Mouse (Mus musculus) gastrocnemius, postnatal 14 days (tissue): ENCODE results near the gene Dpm1. TPM values are rescaled to one million over a fixed set of nuclear protein-coding genes. Genes with fewer than 3 reads are reported as not detected.
A peak's percentile ranks its signal among the peaks of the same experiment; 100 is the strongest.

Source experiments
- DNase-seq: peaks from one replicate; pipeline ENCODE4 v3.0.0; 2021; ENCODE audit warnings: mixed read lengths
- intact Hi-C: fragments of 180-260 bp; cut with DNase I; formaldehyde crosslinking; loops from one replicate; pipeline ENCODE4 v1.15.1; 2025; ENCODE audit warnings: low total_unique reads
- long read RNA-seq, 2 experiments: library from polyadenylated mRNA; stranded (forward); transcript quantifications; one replicate each; pipeline ENCODE4 v2.0.0; 2021
- total RNA-seq, 2 experiments: library from RNA; stranded (reverse); gene quantifications; 2 replicates each; pipeline ENCODE4 v1.2.3; 2021

Dpm1 gene
- total RNA-seq = 10 to 100 TPM; 51.4 to 52.3 TPM
- long read RNA-seq, experiment 1, full-length matches to known transcripts = 43 of 50 reads
- long read RNA-seq, experiment 1, partial matches to known transcripts = 5 of 50 reads
- long read RNA-seq, experiment 1, other reads (novel, unspliced or antisense) = 2 of 50 reads
- long read RNA-seq, experiment 2, transcript Dpm1-209 (9 exons, 2,293 nt) = major isoform, 26 of 42 reads
- long read RNA-seq, experiment 2, transcript Dpm1-204 (7 exons, 630 nt) = minor isoform, 6 of 42 reads
- long read RNA-seq, experiment 2, partial matches to known transcripts = 7 of 42 reads
- long read RNA-seq, experiment 2, other reads (novel, unspliced or antisense) = 3 of 42 reads

DNA sequence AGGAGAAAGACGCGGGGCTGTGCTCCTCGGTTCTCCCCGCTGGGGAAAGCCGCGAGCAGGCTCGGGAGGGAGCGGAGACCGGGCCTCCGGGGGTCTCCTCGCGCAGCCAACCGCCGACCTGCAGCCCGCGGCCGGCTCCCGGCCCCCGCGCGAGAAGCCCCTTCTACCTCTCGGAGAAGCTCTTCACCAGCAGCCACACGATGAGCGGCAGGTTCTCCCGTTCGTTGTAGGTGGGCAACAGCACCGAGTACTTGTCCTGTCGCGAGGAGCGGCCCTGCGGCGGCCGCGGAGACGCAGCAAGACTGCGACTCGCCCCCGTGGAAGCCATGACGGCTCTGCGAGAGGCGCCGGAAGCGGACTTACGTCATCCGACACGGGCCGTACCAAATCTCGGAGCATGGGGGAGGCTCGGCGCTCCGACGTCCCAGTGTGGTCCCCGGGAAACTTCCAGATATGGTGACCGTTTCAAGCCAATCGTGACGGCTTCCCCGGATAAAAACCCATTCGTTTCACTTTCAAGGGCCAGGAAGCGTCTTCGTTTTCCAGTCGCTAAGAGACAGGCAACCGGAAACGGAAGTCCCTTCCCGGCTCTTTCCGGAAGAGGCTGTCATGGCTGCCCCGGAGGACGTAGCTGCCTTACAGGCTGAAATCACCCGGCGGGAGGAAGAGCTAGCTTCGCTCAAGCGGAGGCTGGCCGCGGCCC is at the start of gene Dpm1, which contains the start of the genes Gm20716 and Mocs3:
TSS of gene Dpm1 (minus strand) at position 566 of the 703 bp plus-strand sequence.
TSS of gene Gm20716 (minus strand) at position 339 of the 703 bp plus-strand sequence.
TSS of gene Mocs3 (plus strand) at position 597 of the 703 bp plus-strand sequence.
- intact Hi-C loops = no loop called here

DNA sequence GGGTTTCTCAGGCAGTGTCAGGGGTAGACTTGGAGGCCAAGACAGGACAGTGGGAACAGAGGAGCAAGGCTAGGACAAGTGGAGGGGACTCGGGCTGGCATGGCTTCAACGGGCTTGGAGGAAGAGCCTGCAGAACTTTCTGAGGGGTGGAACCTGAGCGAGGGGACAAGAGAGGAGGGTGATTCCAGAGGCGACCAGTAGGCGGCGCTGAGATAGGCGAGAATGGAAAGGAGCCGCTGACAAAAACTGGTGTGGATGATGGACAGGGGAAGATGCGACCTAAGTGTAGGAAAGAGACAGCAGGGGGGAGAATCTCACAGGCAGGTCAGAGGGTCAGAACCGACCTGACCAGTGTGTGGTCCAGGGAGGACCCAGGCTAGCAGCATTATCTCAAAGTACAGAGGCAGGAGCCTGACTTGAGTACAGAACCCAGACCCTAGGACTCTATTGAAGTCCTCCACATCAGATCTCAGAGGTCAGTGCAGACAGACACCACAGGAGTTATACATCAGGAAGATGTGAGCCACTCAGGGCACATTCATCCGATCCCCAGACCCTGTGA is 44.1 kb upstream of the Dpm1 start:
- DNase-seq = peak; percentile 67
- intact Hi-C loops = loop anchor here (2.0 to 10.0 kb wide), 3 partner anchors 153 to 370 kb away; no protein-coding TSS in a partner anchor

More for the DNA sequence above, at the start of gene Dpm1, which contains the start of the genes Gm20716 and Mocs3:
- peak; percentile 84 for DNase-seq

DNA sequence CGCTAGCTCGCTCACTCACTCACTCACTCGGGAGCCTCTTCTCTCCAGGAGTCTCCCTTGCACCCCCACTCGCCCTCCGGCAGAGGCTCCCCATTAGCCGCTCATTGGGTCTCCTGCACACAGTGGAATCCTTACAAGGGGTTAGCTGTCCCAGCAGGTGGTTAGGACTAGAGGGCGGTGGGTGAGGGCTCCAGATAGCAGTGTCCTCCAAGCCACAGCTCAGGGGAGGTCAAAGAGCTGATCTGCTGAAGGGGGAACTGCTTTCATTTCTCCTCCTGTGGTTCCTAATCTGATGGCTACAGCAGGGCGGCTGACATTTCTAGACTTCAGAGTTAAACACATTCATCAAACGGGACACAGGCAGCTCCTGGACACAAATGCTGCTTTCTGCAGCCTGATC is 43.0 kb upstream of the Dpm1 start:
- intact Hi-C loops = loop anchor here (5.0 to 10.0 kb wide), 2 partner anchors 154 to 371 kb away; no protein-coding TSS in a partner anchor
- DNase-seq = no peak

DNA sequence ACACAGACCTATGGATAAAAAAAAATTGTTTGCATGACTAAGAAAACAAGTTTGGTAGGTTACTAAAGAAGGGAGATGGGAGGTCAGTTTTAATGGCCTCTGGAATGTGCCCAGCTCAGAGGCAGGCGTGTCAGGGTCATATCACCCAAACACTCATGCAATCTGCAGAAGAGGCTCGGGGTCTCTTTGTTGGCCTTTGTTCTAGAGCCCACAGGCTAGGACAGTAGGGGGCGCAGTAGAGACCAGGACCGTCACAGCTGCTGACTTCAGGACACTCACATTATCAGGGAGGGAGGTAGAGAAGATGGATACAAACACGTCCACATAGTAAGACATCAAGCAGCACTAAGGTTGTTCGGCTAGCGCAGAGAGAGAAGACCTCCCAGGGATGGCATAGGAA is 37.6 kb upstream of the Dpm1 start:
- intact Hi-C loops = no loop called here
- DNase-seq = no peak

DNA sequence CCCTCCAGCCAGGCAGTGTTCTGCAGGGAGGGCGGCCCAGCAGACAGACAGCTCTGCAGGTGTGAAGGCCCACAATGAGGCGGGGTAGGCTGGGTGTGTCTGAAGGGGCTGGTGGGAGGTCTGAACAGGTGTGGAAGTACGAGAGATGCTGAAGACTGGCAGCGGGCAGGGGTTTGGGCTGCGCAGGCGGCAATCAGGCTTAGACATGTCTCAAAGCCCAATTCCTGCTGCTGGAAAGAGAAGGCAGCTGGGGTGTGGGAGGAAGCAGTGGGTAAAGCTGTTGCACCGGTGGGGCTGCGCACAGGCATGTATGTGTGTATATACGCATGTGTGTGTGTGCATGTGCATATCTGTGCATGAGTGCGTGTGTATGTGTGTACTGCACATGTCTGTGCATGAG is 30.5 kb upstream of the Dpm1 start:
- intact Hi-C loops = no loop called here
- DNase-seq = no peak

DNA sequence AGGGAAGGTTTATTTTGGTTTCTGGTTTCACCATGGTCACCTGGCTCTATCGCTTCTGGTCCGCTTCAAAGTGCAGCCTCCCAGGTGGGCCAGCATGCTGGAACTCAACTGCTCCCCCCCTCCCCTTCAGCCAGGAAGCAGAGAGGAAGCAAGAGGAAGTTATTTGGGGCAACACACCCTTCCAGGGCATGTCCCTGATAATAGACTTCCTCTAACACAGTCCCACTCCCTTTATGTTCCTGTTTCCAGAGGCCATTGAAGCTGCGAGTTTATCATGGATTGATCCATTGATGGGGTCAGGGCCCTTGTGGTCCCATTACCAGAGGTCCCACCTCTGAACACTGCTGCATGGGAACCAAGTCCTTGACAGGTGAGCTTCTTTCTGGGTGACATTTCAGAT is 29.7 kb upstream of the Dpm1 start:
- DNase-seq = no peak
- intact Hi-C loops = no loop called here

DNA sequence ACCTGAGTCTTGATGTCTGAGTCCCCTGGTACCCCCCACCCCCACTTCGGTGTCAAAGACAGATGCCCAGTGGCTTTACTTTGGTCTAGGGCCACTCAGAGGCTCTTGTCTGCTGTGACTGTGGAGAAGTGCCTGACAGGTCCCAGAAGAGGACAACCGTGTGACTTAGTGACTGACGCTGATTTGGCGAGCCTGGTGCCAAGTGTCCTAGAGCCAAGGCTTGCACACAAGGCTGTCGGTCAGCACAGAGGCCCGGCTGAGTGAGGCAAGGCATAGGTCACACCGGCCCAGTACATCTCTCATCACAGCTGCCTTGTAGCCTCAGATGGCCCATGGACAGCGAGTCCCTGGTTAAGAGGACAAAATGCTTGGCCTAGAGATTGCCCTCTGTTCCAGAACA is 28.7 kb upstream of the Dpm1 start:
- intact Hi-C loops = loop anchor here (10.0 kb wide), 1 partner anchor 376 kb away; no protein-coding TSS in a partner anchor

DNA sequence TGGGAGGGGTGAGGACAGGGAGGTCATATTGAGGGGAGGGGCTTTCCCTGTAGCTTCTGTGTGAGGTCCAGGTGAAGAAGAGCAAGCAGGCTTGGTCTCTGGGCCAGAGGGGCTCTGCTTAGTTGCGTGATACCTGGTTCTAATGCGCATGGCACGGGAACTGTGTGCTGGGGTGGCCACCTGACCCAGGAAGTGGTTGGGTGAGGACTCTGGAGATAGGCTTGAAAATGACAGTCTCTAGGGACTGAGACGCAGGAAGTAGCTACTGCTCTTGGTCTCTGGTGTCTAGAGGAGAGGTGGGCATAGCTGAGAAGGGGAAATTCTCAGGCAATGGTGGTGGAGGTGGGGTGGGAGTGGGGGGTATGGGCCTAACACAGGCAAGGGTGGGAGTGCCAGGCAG is 26.8 kb upstream of the Dpm1 start:
- intact Hi-C loops = loop anchor here (10.0 kb wide), 1 partner anchor 378 kb away; no protein-coding TSS in a partner anchor
- DNase-seq = no peak

More for the DNA sequence above, 28.7 kb upstream of the Dpm1 start:
- DNase-seq = no peak

DNA sequence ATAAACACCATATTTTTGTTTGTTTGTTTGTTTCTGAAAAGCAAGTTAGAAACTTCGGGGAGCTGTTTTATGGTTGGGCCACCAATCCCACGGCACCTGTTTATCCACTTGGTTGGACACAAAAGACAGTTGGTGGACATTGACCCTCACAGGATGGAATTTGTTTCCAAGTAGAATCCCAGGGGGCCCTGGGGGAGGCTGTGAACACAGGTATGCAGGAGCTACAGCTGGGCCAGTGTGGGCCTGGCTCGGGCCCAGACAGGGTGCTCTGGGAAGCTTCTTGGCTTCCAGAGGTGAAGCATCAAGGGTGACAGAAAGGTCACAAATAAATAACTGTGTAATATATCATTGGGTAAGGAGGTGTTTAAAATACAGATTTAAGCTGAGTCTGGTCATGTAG is 26.1 kb upstream of the Dpm1 start:
- intact Hi-C loops = loop anchor here (10.0 kb wide), 1 partner anchor 378 kb away; no protein-coding TSS in a partner anchor

DNA sequence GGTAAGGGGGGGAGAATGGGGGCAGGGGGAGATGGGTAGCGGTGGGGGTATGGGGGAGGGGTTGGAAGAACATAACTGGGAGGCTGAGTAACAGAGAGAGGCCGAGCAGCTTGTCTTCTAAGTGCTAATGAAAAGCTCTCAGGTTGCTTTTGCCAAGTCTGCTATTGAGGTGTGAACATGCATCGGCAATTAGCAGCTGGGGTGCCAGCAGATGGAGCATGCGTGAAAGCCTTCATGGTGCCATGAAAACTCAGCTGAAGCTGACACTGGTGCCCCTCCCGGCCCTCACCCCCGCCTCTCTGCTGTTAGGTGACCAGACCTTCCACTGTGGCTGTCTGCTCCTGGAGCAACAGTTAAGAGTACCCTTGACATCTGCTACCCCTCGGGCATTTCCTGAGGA is 23.4 kb upstream of the Dpm1 start:
- intact Hi-C loops = loop anchor here (10.0 kb wide), 1 partner anchor 381 kb away; no protein-coding TSS in a partner anchor
- DNase-seq = no peak

More for the DNA sequence above, 26.1 kb upstream of the Dpm1 start:
- no peak for DNase-seq

DNA sequence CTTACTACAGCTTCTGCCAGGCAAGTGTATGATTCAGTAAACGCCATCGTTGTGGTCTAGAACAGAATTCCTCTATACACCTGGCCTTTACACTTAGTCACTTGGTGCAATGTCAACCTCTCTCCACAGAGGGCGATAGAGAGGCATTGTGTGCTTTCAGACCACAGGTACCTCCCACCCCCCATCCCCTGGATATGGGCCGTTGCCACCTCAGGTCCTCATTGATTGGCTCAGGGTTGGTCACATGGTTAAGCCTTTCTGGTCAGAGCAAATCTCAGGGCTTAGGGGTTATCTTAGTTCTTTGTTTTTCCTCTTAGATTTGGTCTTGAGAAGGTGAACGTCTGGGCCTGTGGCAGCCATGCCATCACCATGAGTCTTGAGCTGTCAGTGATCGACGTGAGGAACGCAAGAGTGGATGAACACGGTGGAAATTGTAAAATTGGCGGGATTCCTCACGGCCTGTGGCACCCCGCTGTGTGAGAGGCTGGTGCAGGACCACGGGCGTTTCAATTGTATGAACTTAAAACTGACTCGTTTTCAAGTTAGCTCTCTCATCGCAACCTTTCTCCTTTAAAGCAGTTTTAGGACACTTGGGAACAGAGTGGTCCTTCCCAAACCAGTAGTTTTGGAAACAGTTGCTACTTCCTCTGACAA is 22.4 kb upstream of the Dpm1 start:
- DNase-seq = no peak
- intact Hi-C loops = loop anchor here (10.0 kb wide), 1 partner anchor 382 kb away; no protein-coding TSS in a partner anchor

DNA sequence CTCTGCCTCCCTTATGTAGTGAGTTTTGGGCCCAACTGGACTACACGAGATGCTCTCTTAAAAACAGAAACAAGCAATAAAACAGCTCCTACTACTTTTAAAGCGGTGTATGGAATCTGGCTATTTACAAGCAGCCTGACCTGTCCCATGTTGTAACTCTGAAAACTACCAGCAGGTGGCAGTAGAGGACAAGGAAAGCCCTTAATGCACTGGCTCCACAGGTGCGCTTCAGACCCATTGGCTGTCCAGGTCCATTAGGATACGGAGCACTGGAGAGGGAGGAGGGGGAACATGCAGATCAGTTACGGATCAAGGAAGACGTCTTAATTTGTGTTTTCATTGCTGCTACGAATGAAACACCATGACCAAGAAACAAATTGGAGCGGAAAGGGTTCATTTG is 19.9 kb upstream of the Dpm1 start:
- intact Hi-C loops = loop anchor here (10.0 kb wide), 1 partner anchor 385 kb away; no protein-coding TSS in a partner anchor

DNA sequence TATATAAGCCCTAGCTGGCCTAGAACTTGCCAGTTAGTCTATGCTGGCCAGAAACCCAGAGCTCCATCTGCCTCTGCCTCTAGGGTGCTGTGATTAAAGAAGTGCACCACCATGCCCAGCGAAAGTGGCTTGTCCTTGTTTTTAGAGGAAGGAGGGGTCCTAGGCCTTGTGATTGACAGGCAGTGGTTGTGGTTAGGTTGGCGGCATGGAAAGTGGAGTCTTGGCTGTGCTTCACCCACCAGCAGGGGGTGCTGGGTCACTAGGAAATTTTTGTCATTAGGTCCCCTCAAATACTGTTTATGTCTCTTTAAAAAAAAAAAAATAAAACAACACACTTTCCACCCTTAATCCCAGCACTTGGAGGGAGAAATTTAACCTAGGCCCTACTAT is 18.5 kb upstream of the Dpm1 start:
- intact Hi-C loops = no loop called here
- DNase-seq = no peak

More for the DNA sequence above, 19.9 kb upstream of the Dpm1 start:
- peak; percentile 68 for DNase-seq

DNA sequence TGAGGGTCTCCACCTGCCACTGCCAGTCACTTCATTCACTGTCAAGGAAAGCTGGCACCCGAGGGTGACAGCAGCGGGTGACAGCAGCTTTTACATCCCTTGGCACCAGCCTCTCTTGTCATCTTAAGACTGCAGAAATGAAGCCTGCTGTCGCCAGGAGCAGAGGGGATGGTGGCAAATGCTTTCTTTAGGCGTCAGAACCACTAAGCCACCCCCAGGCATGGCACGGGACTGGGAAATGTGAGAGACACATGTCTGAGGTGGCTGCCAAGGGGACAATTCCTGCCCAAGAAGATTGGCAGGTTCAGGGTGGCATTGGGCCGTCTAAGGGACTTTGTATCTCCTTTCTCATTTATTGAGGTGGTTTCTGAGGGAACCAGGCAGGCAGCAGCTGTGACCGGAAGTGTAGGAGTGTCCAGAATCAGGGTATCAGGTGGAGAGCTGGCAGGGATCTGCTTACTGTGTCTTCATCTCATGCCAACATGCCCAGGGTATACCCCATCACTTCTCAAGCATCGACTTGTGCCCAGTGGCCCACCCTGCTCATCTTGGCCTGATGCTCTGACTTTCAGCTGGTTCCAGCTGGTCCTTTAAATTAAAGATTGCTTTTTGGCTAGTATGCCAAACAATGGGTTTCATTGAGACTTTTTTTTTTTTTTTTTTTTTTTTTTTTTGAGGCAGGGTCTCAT is 17.9 kb upstream of the Dpm1 start:
- intact Hi-C loops = no loop called here
- DNase-seq = no peak

DNA sequence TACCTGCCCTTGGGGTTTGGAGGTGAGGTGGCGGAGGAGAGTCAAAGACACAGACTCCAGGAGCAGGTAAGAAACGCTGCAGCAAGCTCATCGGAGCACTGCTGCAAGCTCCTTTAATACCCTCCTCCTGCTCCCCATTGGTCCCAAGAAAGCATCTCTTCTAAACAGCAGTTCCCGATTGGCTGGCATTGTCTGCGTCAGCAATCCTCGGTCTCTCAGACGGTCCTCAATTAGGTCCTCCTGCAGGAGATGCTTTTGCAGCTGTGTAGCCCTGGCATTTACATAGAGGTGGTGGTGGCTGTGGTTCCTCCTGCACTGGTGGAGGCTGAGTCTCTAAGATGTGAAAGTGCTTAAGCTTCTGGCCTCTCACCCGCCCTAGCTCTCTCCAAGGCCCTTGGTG is 15.2 kb upstream of the Dpm1 start:
- no peak for DNase-seq

DNA sequence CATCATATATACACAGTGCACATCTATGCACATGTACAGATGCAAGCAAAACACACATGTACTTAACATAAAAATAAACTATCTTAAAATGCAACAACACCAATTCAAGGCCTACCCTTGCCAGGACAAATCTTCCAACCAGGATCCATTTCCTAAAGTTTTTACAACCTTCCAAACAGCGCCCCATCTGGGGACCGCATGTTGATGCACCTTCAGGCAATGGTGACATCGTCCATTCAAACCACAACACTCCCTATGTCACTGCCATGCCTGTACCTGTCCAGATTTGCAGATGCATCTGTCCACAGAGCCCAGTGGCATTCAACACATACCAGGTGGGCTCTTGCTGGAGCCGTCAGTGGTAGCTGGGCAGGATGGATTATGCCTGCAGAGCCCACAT is 12.9 kb upstream of the Dpm1 start:
- intact Hi-C loops = no loop called here
- DNase-seq = no peak

More for the DNA sequence above, 15.2 kb upstream of the Dpm1 start:
- intact Hi-C loops = no loop called here

DNA sequence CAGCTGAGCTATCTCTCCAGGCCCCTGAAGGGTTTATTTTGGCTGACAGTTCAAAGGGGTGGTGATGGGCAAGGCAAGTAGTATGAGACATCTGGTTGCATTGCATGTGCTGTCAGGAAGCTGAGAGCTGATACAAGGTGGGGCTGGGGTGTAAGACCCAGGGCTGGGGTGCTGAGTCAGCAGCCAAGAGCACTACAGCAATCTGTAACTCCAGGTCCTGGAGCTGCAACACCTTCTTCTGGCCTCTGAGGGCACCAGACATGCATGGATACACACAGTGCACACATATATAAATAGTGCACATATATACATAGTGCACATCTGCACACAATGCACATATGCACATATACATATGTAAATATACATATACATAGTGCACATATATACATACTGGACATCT is 12.4 kb upstream of the Dpm1 start:
- intact Hi-C loops = no loop called here
- no peak for DNase-seq

DNA sequence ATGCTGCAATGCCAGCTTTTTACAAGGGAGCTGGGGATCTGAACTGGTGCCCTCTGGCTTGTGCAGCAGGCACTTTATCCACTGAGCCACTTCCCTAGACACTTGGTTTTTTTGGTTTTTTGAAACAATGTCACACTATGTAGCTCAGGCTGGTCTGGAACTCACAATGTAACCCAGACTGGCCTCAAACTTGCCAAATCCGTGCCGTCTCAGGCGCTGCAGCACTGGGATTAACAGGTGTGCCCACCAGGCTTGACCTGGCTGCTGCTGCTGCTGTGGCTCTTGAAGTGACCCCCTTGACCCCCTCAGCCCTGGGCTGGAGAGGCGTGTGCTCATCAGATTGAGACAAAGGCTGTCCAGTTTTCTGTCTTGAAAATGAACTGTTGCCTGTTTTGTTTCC is 7.9 kb upstream of the Dpm1 start:
- intact Hi-C loops = no loop called here

DNA sequence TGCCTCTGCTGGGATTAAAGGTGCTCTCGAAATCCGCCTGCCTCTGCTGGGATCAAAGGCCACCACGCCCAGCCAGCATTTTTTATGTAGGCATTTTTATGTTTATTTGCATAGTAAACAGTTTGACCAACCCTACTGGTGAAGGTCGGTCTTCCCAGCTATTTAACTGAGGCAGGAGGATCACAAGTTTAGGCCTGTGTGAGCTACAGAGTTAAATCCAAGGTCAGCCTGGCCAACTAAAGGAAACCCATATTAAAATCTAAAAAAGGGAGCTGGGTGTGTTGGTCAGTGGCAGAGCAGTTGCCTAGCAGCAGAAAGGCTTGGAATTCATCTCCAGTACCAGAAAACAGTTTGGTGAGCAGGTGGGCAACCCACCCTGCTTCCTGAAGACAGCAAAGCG is 2.9 kb upstream of the Dpm1 start:
- intact Hi-C loops = no loop called here
- no peak for DNase-seq

More for the DNA sequence above, 7.9 kb upstream of the Dpm1 start:
- DNase-seq = no peak
